Mouse (Mus musculus) limb, embryonic 14.5 days (tissue): Measurements from ENCODE around the gene Rap1b. TPM values are rescaled to one million over a fixed set of nuclear protein-coding genes. Genes with fewer than 3 reads are reported as not detected.

Experiments used
- ATAC-seq: fragments of 200-750 bp; cut with Nextera tagmentation; 2 replicates; pipeline ENCODE4 v1.8.0; 2017; ENCODE audit warnings: low read depth, moderate number of reproducible peaks, moderate TSS enrichment; ENCODE audit not compliant: low FRiP score
- DNase-seq: peaks from one replicate; pipeline ENCODE4 v3.0.0-alpha.2; 2015; ENCODE audit warnings: low spot score
- H3K27ac ChIP-seq: fragments of 300-500 bp; sonication (generic); replicated peaks from 2 replicates; pipeline ENCODE4 v1.5.1; 2014; ENCODE audit warnings: low read depth, mild to moderate bottlenecking, low read length, moderate library complexity, mixed read lengths
- H3K27me3 ChIP-seq: fragments of 300-500 bp; sonication (generic); 2 replicates; pipeline ENCODE4 v1.6.1; 2014; ENCODE audit warnings: low read length, mixed read lengths; ENCODE audit not compliant: control insufficient read depth, insufficient read depth
- H3K36me3 ChIP-seq: fragments of 300-500 bp; sonication (generic); 2 replicates; pipeline ENCODE4 v1.6.1; 2014; ENCODE audit warnings: mild to moderate bottlenecking, low read length, moderate library complexity, mixed read lengths; ENCODE audit not compliant: control insufficient read depth, insufficient read depth
- H3K4me1 ChIP-seq: fragments of 300-500 bp; sonication (generic); 2 replicates; pipeline ENCODE4 v1.6.1; 2014; ENCODE audit warnings: antibody characterized with exemption, low read length, mixed read lengths; ENCODE audit not compliant: control insufficient read depth, insufficient read depth
- H3K4me2 ChIP-seq: fragments of 300-500 bp; sonication (generic); replicated peaks from 2 replicates; pipeline ENCODE4 v1.6.1; 2014; ENCODE audit warnings: low read depth, mild to moderate bottlenecking, low read length, moderate library complexity; ENCODE audit not compliant: severe bottlenecking
- H3K4me3 ChIP-seq: fragments of 300-500 bp; sonication (generic); replicated peaks from 2 replicates; pipeline ENCODE4 v1.5.1; 2014; ENCODE audit warnings: low read length
- H3K9ac ChIP-seq: fragments of 300-500 bp; sonication (generic); 2 replicates; pipeline ENCODE4 v1.6.1; 2014; ENCODE audit warnings: mild to moderate bottlenecking, low read depth, low read length, moderate library complexity; ENCODE audit not compliant: severe bottlenecking
- H3K9me3 ChIP-seq: fragments of 300-500 bp; sonication (generic); 2 replicates; pipeline ENCODE4 v1.6.1; 2016; ENCODE audit warnings: low read length; ENCODE audit not compliant: control insufficient read depth
- POLR2A ChIP-seq: fragments of 200-500 bp; IDR thresholded peaks from 2 replicates; pipeline ENCODE4 v1.8.0; 2012; ENCODE audit warnings: inconsistent platforms, mild to moderate bottlenecking, moderate library complexity, borderline replicate concordance; ENCODE audit not compliant: insufficient read depth, insufficient read length; ENCODE audit errors: extremely low read depth
- WGBS: fragments of 180-500 bp; shearing (Covaris S2); extraction: QIAGEN DNeasy Blood & Tissue Kit; methylation state at CpG from one replicate; pipeline ENCODE4 v1.1.7; 2014; 5-methylcytosine and 5-hydroxymethylcytosine counted together
- polyA plus RNA-seq, 2 experiments: library from polyadenylated mRNA; depleted of rRNA in 1 of 2; stranded (reverse) in 1 of 2; unstranded in 1 of 2; fragments of >200 nt; fragmentation: Nextera tagmentation in 1 of 2; extraction: Ambion mirVana in 1 of 2; gene quantifications; 2 replicates each; pipeline versions ENCODE4 v1.2.1 to v1.2.3; 2012 to 2014

The Rap1b gene
- polyA plus RNA-seq, 2 experiments: 94.9 to 190 TPM

DNA sequence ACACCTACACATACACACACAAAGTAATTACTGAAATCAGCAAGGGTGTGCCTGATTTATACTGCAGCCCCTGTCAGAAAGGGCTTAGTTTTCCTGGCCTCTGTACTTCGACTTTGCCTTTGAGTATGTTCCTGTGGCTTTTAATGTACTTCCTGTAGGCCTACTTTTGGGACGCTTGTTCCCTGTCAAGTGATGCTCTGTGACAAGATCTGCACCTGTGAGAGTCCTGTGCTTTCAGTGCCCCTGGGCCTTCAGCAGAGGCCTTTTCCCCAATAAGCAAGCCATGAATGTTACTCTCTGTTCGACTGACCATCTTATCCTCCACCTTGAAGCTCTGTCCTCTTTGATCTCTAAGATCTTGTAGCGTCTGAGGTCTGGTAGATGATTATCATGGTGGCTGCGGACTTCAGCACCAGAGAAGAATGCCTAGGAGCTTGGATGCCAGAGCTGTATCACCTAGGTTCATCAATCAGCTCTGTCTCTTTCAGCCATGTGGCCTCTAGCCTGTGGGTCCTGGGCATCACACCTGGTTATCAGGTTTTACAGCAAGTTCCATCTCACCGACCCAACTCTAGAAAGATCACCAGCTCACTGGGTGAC is 47.3 kb downstream of the Rap1b start:
- Histone ChIP-seq H3K27ac (no peak overlapping the region), H3K9me3 (no peaks in the 10 kb centered on the region), H3K27me3 (no peaks in the 10 kb centered on the region), H3K9ac (no peak overlapping the region), H3K36me3 (no peaks in the 10 kb centered on the region), H3K4me2 (no peak overlapping the region), H3K4me1 (0 out of 2 replicates have a peak, but pooled peaks cover 3% of the 10 kb centered on the region), H3K4me3 (no peak overlapping the region)
- no peak for DNase-seq
- 69% methylated on average over 6 of the region's 6 CpGs for WGBS
- no peak for TF ChIP-seq POLR2A
- ATAC-seq: no peak

DNA sequence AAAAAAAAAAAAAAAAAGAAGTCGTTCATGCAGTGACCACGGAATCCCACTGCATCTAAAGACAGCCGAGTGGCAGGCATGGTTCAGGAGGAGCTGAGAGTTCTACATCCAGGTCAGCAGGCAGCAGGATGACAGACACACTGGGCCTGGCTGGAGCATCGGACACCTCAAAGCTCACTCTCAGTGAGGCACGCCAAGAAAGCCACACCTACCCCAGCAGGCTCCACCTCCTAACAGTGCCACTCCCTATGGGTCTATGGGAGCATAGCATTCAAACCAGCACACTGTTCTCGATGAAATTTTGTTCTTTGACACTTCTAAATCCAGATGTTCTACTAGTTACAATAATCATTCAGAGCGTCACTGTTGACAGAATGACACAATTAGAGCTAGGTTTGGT is 48.2 kb downstream of the Rap1b start:
- Histone ChIP-seq H3K4me1 (0 out of 2 replicates have a peak, but pooled peaks cover 5% of the 10 kb centered on the region), H3K27ac (no peak overlapping the region), H3K4me2 (no peak overlapping the region), H3K4me3 (no peak overlapping the region), H3K9me3 (no peaks in the 10 kb centered on the region), H3K36me3 (no peaks in the 10 kb centered on the region), H3K27me3 (no peaks in the 10 kb centered on the region), H3K9ac (no peak overlapping the region)
- ATAC-seq (no peak), DNase-seq (no peak)
- WGBS: 77% methylated on average over 7 of the region's 7 CpGs
- TF ChIP-seq POLR2A: no peak

DNA sequence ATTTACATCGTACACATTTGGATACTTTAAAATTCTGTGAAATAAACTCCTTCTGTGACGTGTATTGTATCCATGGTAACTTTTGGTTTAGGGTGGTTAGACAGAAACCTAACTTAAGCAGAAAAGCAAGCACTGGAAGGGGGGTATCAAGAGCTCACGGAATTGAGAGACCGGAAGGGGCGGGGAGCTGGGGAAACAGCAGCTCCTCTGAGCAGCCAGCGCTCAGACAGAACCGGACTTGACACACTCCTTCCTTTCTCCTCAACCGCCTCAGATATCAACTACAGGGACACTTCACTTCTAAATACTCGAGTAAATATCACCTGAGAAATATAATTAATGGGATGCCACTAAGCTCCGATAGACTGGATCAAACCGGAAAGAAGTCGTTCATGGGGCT is 48.7 kb downstream of the Rap1b start:
- H3K4me3 ChIP-seq: no peak overlapping the region
- DNase-seq: no peak
- H3K36me3 ChIP-seq: no peaks in the 10 kb centered on the region
- no peaks in the 10 kb centered on the region for H3K27me3 ChIP-seq
- H3K9me3 ChIP-seq: no peaks in the 10 kb centered on the region
- H3K4me2 ChIP-seq: no peak overlapping the region
- TF ChIP-seq POLR2A: no peak
- ATAC-seq: no peak
- 0 out of 2 replicates have a peak, but pooled peaks cover 5% of the 10 kb centered on the region for H3K4me1 ChIP-seq
- H3K27ac ChIP-seq: no peak overlapping the region
- WGBS: 92% methylated on average over 12 of the region's 12 CpGs
- no peak overlapping the region for H3K9ac ChIP-seq

DNA sequence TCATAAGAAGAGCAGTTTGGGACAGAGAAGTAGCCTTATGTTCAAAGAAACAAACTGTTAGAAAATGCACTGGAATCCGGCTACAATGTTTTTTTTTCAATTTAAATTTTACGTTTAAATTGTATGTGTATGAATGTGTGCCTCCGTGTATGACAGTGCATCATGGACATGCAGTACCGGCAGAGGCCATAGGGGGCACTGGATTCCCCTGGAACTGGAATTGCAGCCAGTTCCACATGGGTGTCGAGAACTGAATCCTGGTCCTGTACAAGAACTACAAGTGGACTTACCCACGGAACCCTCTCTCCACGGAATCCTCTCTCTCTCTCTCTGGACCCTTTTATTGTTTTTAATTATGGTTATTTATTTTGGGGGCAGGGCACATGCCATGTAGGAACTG is 49.7 kb downstream of the Rap1b start:
- ATAC-seq (no peak), DNase-seq (no peak)
- Histone ChIP-seq H3K27me3 (no peaks in the 10 kb centered on the region), H3K27ac (no peak overlapping the region), H3K4me1 (peaks cover 10% of the 10 kb centered on the region; the same call in 1 of the 2 replicates), H3K36me3 (no peaks in the 10 kb centered on the region), H3K9me3 (no peaks in the 10 kb centered on the region), H3K4me3 (no peak overlapping the region), H3K4me2 (no peak overlapping the region), H3K9ac (no peak overlapping the region)
- no peak for TF ChIP-seq POLR2A
- WGBS: 94% methylated on average over 7 of the region's 7 CpGs

DNA sequence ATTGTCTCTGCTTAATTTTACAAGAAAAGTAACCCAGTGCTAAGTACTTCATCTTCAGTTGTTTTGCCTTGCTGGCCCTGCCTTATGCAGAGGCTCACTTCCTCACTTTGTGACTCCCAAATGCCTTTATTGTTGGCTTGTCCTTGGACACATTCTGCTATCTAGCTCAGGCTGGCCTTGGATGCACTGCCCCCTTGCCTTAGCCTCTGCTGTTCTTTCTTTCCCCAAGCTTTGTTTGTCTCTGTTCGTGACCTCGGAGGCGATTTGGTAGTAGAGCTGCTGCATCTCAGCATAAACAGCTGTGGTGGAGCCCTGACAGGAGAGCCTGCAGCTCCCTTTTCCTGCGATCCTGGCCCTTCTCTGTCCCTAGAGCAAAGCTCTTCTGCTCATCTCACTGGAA is 50.6 kb downstream of the Rap1b start:
- no peaks in the 10 kb centered on the region for H3K27me3 ChIP-seq
- no peaks in the 10 kb centered on the region for H3K9me3 ChIP-seq
- no peaks in the 10 kb centered on the region for H3K36me3 ChIP-seq
- no peak overlapping the region for H3K27ac ChIP-seq
- DNase-seq: no peak
- no peak overlapping the region for H3K4me2 ChIP-seq
- WGBS: 69% methylated on average over 4 of the region's 4 CpGs
- H3K9ac ChIP-seq: no peak overlapping the region
- peaks cover 11% of the 10 kb centered on the region; the same call in 1 of the 2 replicates for H3K4me1 ChIP-seq
- ATAC-seq: no peak
- H3K4me3 ChIP-seq: no peak overlapping the region
- TF ChIP-seq POLR2A: no peak
